Mouse (Mus musculus) thymus, adult 2 months (tissue): ENCODE measurements around the gene Arrdc2. TPM values are rescaled to one million over a fixed set of nuclear protein-coding genes. Genes with fewer than 3 reads are reported as not detected.

ENCODE experiments used
- DNase-seq: peaks from one replicate; pipeline ENCODE4 v3.0.0; 2021
- H3K27ac ChIP-seq: fragments of 200-500 bp; 2 replicates; pipeline ENCODE4 v1.5.1; 2012; ENCODE audit warnings: low read length, control low read depth; ENCODE audit not compliant: control insufficient read depth, insufficient read depth
- H3K27me3 ChIP-seq: fragments of 200-500 bp; 2 replicates; pipeline ENCODE4 v1.6.1; 2012; ENCODE audit warnings: mild to moderate bottlenecking, low read length, moderate library complexity, mixed read lengths; ENCODE audit not compliant: control insufficient read depth, insufficient read depth
- H3K36me3 ChIP-seq: fragments of 200-500 bp; 2 replicates; pipeline ENCODE4 v1.6.1; 2012; ENCODE audit warnings: mild to moderate bottlenecking, low read length, moderate library complexity; ENCODE audit not compliant: control insufficient read depth, insufficient read depth
- H3K4me1 ChIP-seq: fragments of 200-500 bp; replicated peaks from 2 replicates; pipeline ENCODE4 v1.6.1; 2012; ENCODE audit warnings: low read length; ENCODE audit not compliant: control insufficient read depth, insufficient read depth
- H3K4me3 ChIP-seq: fragments of 200-500 bp; 2 replicates; pipeline ENCODE4 v1.5.1; 2012; ENCODE audit warnings: mild to moderate bottlenecking, low read length, control low read depth, moderate library complexity; ENCODE audit not compliant: control insufficient read depth, insufficient read depth
- CTCF ChIP-seq: fragments of 200-500 bp; IDR thresholded peaks from 2 replicates; pipeline ENCODE4 v1.5.1; 2012; ENCODE audit warnings: mild to moderate bottlenecking, control low read depth, low read length, moderate library complexity, borderline replicate concordance; ENCODE audit not compliant: control insufficient read depth, poor library complexity, insufficient read depth; ENCODE audit errors: extremely low read depth
- POLR2A ChIP-seq: fragments of 200-500 bp; IDR thresholded peaks from 2 replicates; pipeline ENCODE4 v1.6.1; 2012; ENCODE audit warnings: mild to moderate bottlenecking, low read length, control low read depth, moderate library complexity; ENCODE audit not compliant: control insufficient read depth, poor library complexity, insufficient read depth; ENCODE audit errors: extremely low read depth
- WGBS: fragments of 180-500 bp; shearing (Covaris S2); methylation state at CpG from one replicate; pipeline ENCODE4 v1.1.7; 2018; 5-methylcytosine and 5-hydroxymethylcytosine counted together
- polyA plus RNA-seq: library from polyadenylated mRNA; depleted of rRNA; stranded (reverse); fragments of >200 nt; gene quantifications from 2 replicates; pipeline ENCODE4 v1.2.3, GENCODE M21; 2012

Arrdc2 gene
- polyA plus RNA-seq, 1 experiment: 77.4 TPM

DNA sequence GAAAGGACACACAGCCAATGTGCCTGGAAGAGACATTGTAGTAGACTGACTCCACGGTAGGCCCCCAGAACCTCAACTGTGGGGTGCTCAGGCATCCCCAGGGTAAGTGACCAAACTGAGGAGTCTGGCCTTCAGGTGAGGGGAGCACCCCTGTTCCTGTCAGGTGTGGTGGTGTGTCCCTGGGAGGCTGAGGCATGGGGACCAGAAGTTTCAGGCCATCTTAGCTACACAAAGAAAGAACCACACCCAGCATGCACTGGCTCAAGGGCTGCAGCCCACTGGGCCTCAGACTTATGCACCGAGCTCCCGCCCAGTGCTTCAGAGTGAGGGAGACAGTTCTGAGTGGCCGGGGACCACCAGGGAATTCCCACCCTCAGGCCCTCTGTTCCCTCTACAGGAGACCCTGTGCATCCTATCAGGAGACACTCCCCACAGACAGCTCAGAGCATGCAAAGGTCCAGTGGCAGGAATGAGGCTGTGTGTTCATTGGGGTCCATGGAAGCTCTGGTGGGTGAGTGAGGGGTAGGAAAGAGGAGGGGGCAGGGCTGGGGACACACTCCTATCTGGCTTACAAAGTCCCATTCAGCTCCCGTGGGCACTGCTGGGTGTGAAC, 31.8 kb upstream of the Arrdc2 start:
- H3K27me3 ChIP-seq: no peaks in the 10 kb centered on the region
- TF ChIP-seq CTCF (no peak), POLR2A (no peak)
- DNase-seq: no peak
- no peak overlapping the region for H3K4me3 ChIP-seq
- no peak overlapping the region for H3K27ac ChIP-seq
- no peaks in the 10 kb centered on the region for H3K36me3 ChIP-seq
- peaks cover 21% of the 10 kb centered on the region for H3K4me1 ChIP-seq
- 94% methylated on average over 5 of the region's 5 CpGs for WGBS

- WGBS: 61% methylated on average over 16 of the region's 16 CpGs
- TF ChIP-seq CTCF: peak; percentile 87
- TF ChIP-seq POLR2A: no peak
- no peak overlapping the region for H3K4me3 ChIP-seq
- peaks cover 32% of the 10 kb centered on the region for H3K4me1 ChIP-seq
- no peaks in the 10 kb centered on the region for H3K36me3 ChIP-seq
- peaks cover 4% of the 10 kb centered on the region; the same call in 1 of the 2 replicates for H3K27me3 ChIP-seq
- no peak overlapping the region for H3K27ac ChIP-seq
- peak; percentile 75 for DNase-seq
These were observed 30.1 kb upstream of the Arrdc2 start for GRCm38 (mm10) chr8:70869601-70870041.

DNA sequence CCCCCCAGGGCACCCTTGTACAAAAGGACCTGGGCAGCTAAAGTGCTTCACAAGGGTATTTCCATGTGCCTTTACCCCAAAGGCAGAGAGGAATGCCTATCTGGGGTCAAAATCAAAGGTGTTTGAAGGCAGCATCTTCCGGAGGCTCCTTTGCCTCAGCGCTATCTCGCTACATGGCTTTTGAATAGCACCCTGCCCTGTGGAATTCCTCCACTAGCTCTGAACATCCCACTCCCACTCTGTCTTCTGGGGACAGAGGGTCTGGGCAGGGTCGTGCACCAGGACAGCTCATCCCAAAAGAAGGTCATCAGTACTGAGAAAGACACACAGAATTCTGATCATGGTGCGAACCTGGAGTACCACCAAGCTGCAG, 29.7 kb upstream of the Arrdc2 start:
- H3K27me3 ChIP-seq: peaks cover 8% of the 10 kb centered on the region
- no peak for DNase-seq
- H3K36me3 ChIP-seq: no peaks in the 10 kb centered on the region
- WGBS: 46% methylated on average over 5 of the region's 5 CpGs
- no peak for TF ChIP-seq POLR2A
- H3K27ac ChIP-seq: no peak overlapping the region
- peaks cover 36% of the 10 kb centered on the region for H3K4me1 ChIP-seq
- no peak overlapping the region for H3K4me3 ChIP-seq

- DNase-seq: peak; percentile 73
- no peak for TF ChIP-seq CTCF
- TF ChIP-seq POLR2A: no peak
- Histone ChIP-seq H3K27ac (no peak overlapping the region), H3K27me3 (peaks cover 12% of the 10 kb centered on the region), H3K4me1 (peaks cover 41% of the 10 kb centered on the region), H3K36me3 (no peaks in the 10 kb centered on the region), H3K4me3 (no peak overlapping the region)
- 24% methylated on average over 40 of the region's 40 CpGs for WGBS
These were observed 29.2 kb upstream of the Arrdc2 start for GRCm38 (mm10) chr8:70868559-70869198.

DNA sequence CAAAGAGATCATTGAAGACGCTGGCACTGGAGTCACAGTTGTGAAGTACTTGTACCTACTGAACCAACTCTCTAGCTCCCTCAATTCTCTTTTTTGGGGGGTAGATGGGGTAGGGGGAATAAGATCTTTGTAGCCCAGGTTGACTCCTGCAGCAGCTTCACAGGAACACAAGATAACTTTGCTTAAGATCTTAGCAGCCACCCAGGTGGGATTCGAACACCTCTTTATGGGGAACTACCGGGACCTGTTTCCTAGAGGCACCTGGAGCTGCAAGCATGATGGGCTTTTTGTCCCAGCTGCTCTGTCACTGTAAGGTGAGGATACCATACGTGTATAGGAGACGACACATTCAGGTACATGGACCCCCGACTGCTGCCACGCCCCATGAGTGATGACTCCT, 27.0 kb upstream of the Arrdc2 start:
- no peak for TF ChIP-seq POLR2A
- no peak for TF ChIP-seq CTCF
- Histone ChIP-seq H3K27ac (no peak overlapping the region), H3K4me3 (no peak overlapping the region), H3K36me3 (no peaks in the 10 kb centered on the region), H3K27me3 (peaks cover 26% of the 10 kb centered on the region), H3K4me1 (peaks cover 44% of the 10 kb centered on the region)
- 89% methylated on average over 7 of the region's 7 CpGs for WGBS
- no peak for DNase-seq

- no peak for DNase-seq
- TF ChIP-seq CTCF (no peak), POLR2A (no peak)
- Histone ChIP-seq H3K36me3 (no peaks in the 10 kb centered on the region), H3K27ac (no peak overlapping the region), H3K4me3 (peak overlapping the region; percentile 14), H3K27me3 (peaks cover 26% of the 10 kb centered on the region), H3K4me1 (peaks cover 44% of the 10 kb centered on the region)
- 15% methylated on average over 12 of the region's 12 CpGs for WGBS
These were observed 26.5 kb upstream of the Arrdc2 start for GRCm38 (mm10) chr8:70866001-70866520.

DNA sequence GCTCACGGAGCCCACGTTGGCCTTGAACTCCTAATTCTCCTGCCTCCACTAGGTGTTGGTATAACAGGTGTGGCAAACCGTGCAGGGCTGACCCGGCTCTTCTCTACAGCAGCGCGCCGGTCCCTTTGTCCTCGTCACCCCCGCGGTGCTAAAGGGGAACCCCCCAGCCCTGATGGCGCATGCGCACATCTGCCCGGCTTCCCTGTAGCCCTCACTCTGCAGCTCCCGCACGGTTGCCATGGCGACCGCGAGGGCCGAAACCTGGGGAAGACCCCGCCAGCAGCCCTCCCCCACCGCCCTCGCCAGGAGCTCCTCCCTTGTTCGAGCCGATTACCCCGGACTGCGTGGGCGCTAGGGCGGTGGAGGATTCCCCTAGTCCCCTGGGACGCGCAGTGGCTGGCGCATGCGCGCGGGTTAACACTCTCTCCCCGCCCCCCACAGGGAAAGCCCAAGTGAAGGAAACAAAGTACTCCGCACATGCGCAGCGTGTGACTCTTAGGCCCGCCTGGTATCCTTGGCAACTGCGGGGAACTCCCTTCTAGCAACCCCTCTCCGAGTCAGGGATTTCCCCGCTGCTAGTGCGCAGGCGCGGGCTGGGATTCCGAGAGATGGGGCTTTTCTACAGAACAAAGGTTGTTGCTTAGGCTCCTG, 26.0 kb upstream of the Arrdc2 start:
- TF ChIP-seq CTCF: no peak
- peak; percentile 30; the same call in 1 of the 2 replicates for TF ChIP-seq POLR2A
- Histone ChIP-seq H3K4me3 (peak overlapping the region; percentile 59), H3K4me1 (peaks cover 44% of the 10 kb centered on the region), H3K27ac (no peak overlapping the region), H3K27me3 (peaks cover 26% of the 10 kb centered on the region), H3K36me3 (no peaks in the 10 kb centered on the region)
- WGBS: under 1% methylated on average over 46 of the region's 46 CpGs
- peak; percentile 100 for DNase-seq
